Comparison of ENCODE assay signal across 8 mouse cellular contexts in the genomic region with DNA sequence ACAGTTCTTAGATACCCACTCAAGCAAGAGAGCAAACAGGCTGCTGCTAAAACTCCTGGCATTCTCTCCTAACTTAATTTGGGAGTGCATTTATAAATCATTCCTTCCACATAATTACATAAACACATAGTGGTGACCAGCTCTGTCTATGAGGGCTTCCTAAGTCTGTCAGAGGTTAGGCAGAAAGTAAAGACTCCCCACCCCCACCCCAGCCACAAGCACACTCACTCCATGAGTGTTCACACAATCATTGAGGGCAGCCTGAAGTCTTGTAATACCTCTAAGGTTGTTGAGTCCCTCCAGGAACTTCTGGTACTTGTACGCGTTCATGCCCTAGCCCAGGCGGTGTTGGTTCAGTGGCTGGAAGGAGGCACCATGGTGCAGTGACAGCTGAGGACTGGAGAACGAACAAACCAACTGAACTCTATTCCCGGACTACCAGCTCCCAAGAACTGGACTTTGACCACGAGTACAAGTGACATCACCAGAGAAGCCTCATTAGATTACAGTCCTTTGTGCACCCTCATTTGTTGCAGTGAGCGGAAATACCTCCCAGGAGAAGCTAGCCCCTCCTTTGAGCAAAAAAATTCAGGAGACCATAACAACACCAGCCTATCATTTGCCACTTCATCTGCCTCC.
DNase-seq lines count a peak whose midpoint lies in the region; ATAC-seq and TF ChIP-seq lines count a peak whose summit lies in the region.

No protein-coding gene starts in this region.

- no peak overlapping the region for H3K9ac ChIP-seq in forebrain, embryonic 11.5 days (ENCODE audit: low read length)
- H3K9ac ChIP-seq in intestine, embryonic 16.5 days (ENCODE audit: low read depth, low read length), result peak overlapping the region; percentile 20; the same call in 1 of the 2 replicates
- no peak overlapping the region for H3K9ac ChIP-seq in liver, embryonic 11.5 days (ENCODE audit: low read depth, low read length)

- H3K36me3 ChIP-seq in forebrain, embryonic 10.5 days (replicated peaks), result peaks cover 14% of the 10 kb centered on the region; the same call in 1 of the 2 replicates
- H3K36me3 ChIP-seq in forebrain, embryonic 11.5 days (ENCODE audit: control insufficient read depth, insufficient read depth, low read length), result no peaks in the 10 kb centered on the region
- no peaks in the 10 kb centered on the region for H3K36me3 ChIP-seq in intestine, embryonic 16.5 days (ENCODE audit: control insufficient read depth, insufficient read depth, low read length)
- H3K36me3 ChIP-seq in liver, embryonic 11.5 days (ENCODE audit: control insufficient read depth, insufficient read depth, low read length), result no peaks in the 10 kb centered on the region
- H3K36me3 ChIP-seq in myocyte (ENCODE audit: control insufficient read depth, insufficient read depth), result peaks cover 5% of the 10 kb centered on the region

- H3K4me2 ChIP-seq in forebrain, embryonic 11.5 days (ENCODE audit: low read depth, low read length, severe bottlenecking), result no peak overlapping the region
- peak overlapping the region; percentile 20 for H3K4me2 ChIP-seq in intestine, embryonic 16.5 days (ENCODE audit: low read depth, low read length)
- peak overlapping the region; percentile 35 for H3K4me2 ChIP-seq in liver, embryonic 11.5 days
- peak overlapping the region; percentile 31 for H3K4me2 ChIP-seq in myocyte (ENCODE audit: low read depth)

- no peak overlapping the region for H3K4me3 ChIP-seq in forebrain, embryonic 10.5 days
- H3K4me3 ChIP-seq in forebrain, embryonic 11.5 days (ENCODE audit: low read depth, low read length), result no peak overlapping the region
- H3K4me3 ChIP-seq in intestine, embryonic 16.5 days (ENCODE audit: low read length), result peak overlapping the region; percentile 28
- no peak overlapping the region for H3K4me3 ChIP-seq in liver, embryonic 11.5 days (ENCODE audit: low read depth, low read length)
- peak overlapping the region; percentile 49 for H3K4me3 ChIP-seq in myocyte

- H3K79me2 ChIP-seq in myocyte (ENCODE audit: control insufficient read depth, insufficient read depth), result peaks cover 51% of the 10 kb centered on the region

- no peaks in the 10 kb centered on the region for H3K27me3 ChIP-seq in forebrain, embryonic 10.5 days (ENCODE audit: poor library complexity, severe bottlenecking)
- no peaks in the 10 kb centered on the region for H3K27me3 ChIP-seq in forebrain, embryonic 11.5 days (ENCODE audit: control insufficient read depth, insufficient read depth, low read length)
- H3K27me3 ChIP-seq in intestine, embryonic 16.5 days (replicated peaks; ENCODE audit: control insufficient read depth, insufficient read depth, low read length), result no peaks in the 10 kb centered on the region
- no peaks in the 10 kb centered on the region for H3K27me3 ChIP-seq in liver, embryonic 11.5 days (replicated peaks; ENCODE audit: control insufficient read depth, insufficient read depth, low read length)
- no peaks in the 10 kb centered on the region for H3K27me3 ChIP-seq in myocyte (ENCODE audit: control insufficient read depth, insufficient read depth, insufficient read length)

- 76% methylated on average over 7 of the region's 7 CpGs for WGBS in forebrain, embryonic 10.5 days
- WGBS in forebrain, embryonic 11.5 days, result 67% methylated on average over 7 of the region's 7 CpGs
- 45% methylated on average over 7 of the region's 7 CpGs for WGBS in intestine, embryonic 16.5 days
- 61% methylated on average over 7 of the region's 7 CpGs for WGBS in liver, embryonic 11.5 days

- peak overlapping the region; percentile 18 for H3ac ChIP-seq in myocyte (ENCODE audit: control insufficient read depth, insufficient read length)

- no peak for DNase-seq in forebrain, embryonic 10.5 days (ENCODE audit: extremely low spot score, low spot score)
- DNase-seq in forebrain, embryonic 11.5 days (ENCODE audit: low spot score), result no peak
- DNase-seq in liver, embryonic 11.5 days (ENCODE audit: low spot score), result peak; percentile 43
- DNase-seq in urinary bladder, adult 2 months (ENCODE audit: low spot score), result no peak
- DNase-seq in left cerebral cortex, postnatal 25 days (ENCODE audit: low spot score in 2 of 2), result no peak

- intact Hi-C loops in left cerebral cortex, postnatal 25 days (cut with DNase I), result no loop called here

- peaks cover 2% of the 10 kb centered on the region; the same call in 1 of the 2 replicates for H3K9me3 ChIP-seq in forebrain, embryonic 10.5 days
- H3K9me3 ChIP-seq in forebrain, embryonic 11.5 days (ENCODE audit: control insufficient read depth, low read length), result no peaks in the 10 kb centered on the region
- H3K9me3 ChIP-seq in intestine, embryonic 16.5 days (ENCODE audit: control insufficient read depth, low read length), result no peaks in the 10 kb centered on the region
- H3K9me3 ChIP-seq in liver, embryonic 11.5 days (ENCODE audit: control insufficient read depth, low read length), result no peaks in the 10 kb centered on the region

- H3K27ac ChIP-seq in forebrain, embryonic 10.5 days, result 0 out of 2 replicates have a peak overlapping the region, but pooled peaks have one; percentile 4
- H3K27ac ChIP-seq in forebrain, embryonic 11.5 days (ENCODE audit: low read depth, low read length), result no peak overlapping the region
- H3K27ac ChIP-seq in intestine, embryonic 16.5 days (ENCODE audit: low read length), result peak overlapping the region; percentile 68
- H3K27ac ChIP-seq in liver, embryonic 11.5 days (ENCODE audit: low read depth, low read length), result peak overlapping the region; percentile 2; the same call in 1 of the 2 replicates

- H3K4me1 ChIP-seq in forebrain, embryonic 10.5 days, result peaks cover 40% of the 10 kb centered on the region
- H3K4me1 ChIP-seq in forebrain, embryonic 11.5 days (replicated peaks; ENCODE audit: control insufficient read depth, insufficient read depth, low read length), result peaks cover 3% of the 10 kb centered on the region; the same call in 1 of the 2 replicates
- H3K4me1 ChIP-seq in intestine, embryonic 16.5 days (ENCODE audit: control insufficient read depth, insufficient read depth, low read length), result peaks cover 22% of the 10 kb centered on the region
- peaks cover 12% of the 10 kb centered on the region; the same call in 1 of the 2 replicates for H3K4me1 ChIP-seq in liver, embryonic 11.5 days (replicated peaks; ENCODE audit: control insufficient read depth, insufficient read depth, low read length)

- TF ChIP-seq POLR2A in myocyte (IDR thresholded peaks at IDR 0.05; ENCODE audit: insufficient read length, low read depth), result peak; percentile 71

- ATAC-seq in forebrain, embryonic 11.5 days (replicated peaks; ENCODE audit: low FRiP score), result no peak
- peak; percentile 95 for ATAC-seq in intestine, embryonic 16.5 days
- ATAC-seq in liver, embryonic 11.5 days (replicated peaks; ENCODE audit: low FRiP score), result peak; percentile 73
- no peak for ATAC-seq in activated CD4-positive, CD25-positive, alpha-beta regulatory T cell, adult 4 months

TF ChIP-seq in myocyte, 11 proteins besides CTCF, POLR2A, EP300 and RAD21:
- TF ChIP-seq REST (IDR thresholded peaks at IDR 0.05; ENCODE audit: insufficient read depth, insufficient read length), result no peak
- TF ChIP-seq POLR2AphosphoS2 (IDR thresholded peaks at IDR 0.05; ENCODE audit: insufficient read length, low read depth), result peak; percentile 38
- no peak for TF ChIP-seq TCF12 (IDR thresholded peaks at IDR 0.05; ENCODE audit: insufficient read depth, poor library complexity, severe bottlenecking)
- TF ChIP-seq CEBPB (IDR thresholded peaks at IDR 0.05; ENCODE audit: insufficient read depth, poor library complexity, severe bottlenecking), result no peak
- TF ChIP-seq MAX (IDR thresholded peaks at IDR 0.05; ENCODE audit: low read depth), result no peak
- no peak for TF ChIP-seq SRF (IDR thresholded peaks at IDR 0.05; ENCODE audit: control insufficient read depth, insufficient read length, low read depth)
- peak in 2 of 3 experiments; percentile 66 to 72 for TF ChIP-seq MYOG (IDR thresholded peaks at IDR 0.05; ENCODE audit: control insufficient read depth in 1 of 3, insufficient read depth in 1 of 3, insufficient read length in 2 of 3, low read depth in 2 of 3)
- no peak for TF ChIP-seq TCF3 (IDR thresholded peaks at IDR 0.05; ENCODE audit: insufficient read length, low read depth)
- no peak for TF ChIP-seq USF1 (IDR thresholded peaks at IDR 0.05; ENCODE audit: low read depth)
- TF ChIP-seq E2F4 (IDR thresholded peaks at IDR 0.05; ENCODE audit: insufficient read depth), result no peak
- TF ChIP-seq MYOD1 (IDR thresholded peaks at IDR 0.05; ENCODE audit: control insufficient read depth in 1 of 3, insufficient read length in 2 of 3, low read depth in 2 of 3), result peak in 2 of 3 experiments; percentile 54 to 68

Comparison
In these comparisons a context has a peak if more than half of its experiments do, and no peak if none do; other contexts are left out.
1. H3K4me3 ChIP-seq: peak in intestine, embryonic 16.5 days (single experiment) and myocyte (single experiment); none in forebrain, embryonic 10.5 days (single experiment), forebrain, embryonic 11.5 days (single experiment) and liver, embryonic 11.5 days (single experiment).
2. ATAC-seq: peak in intestine, embryonic 16.5 days (single experiment) and liver, embryonic 11.5 days (single experiment); none in forebrain, embryonic 11.5 days (single experiment) and activated CD4-positive, CD25-positive, alpha-beta regulatory T cell, adult 4 months (single experiment).